Mouse (Mus musculus): ENCODE data around the gene Hist2h2be.
"Not testable (repeated sequence)": the region's sequence is repeated elsewhere in the genome, so short reads cannot be mapped to it uniquely, and the experiment has no call there.

Gene Hist2h2be

DNA sequence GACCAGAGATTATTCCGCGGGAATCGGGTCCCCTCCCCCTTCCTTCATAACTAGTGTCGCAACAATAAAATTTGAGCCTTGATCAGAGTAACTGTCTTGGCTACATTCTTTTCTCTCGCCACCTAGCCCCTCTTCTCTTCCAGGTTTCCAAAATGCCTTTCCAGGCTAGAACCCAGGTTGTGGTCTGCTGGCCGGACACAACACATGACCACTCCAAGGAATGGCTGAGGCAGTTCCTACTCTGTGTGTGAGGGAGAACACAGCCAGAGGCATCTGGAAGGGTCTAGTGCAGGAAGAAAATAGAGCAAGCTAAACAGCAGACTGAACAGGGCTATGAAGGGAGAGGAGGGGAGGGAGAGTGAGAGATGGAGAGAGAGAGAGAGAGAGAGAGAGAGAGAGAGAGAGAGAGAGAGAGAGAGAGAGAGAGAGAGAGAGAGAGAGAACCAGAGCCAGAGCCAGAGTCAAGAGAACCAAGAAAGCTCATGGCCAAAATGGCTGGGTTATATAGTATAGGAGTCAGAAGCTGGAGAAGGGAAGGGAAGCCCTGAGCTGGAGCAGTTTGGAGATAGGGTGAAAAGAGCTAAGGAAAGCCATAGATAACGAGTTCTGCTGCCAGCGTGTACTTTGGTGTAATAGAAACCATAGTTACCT lies 22.2 kb upstream of the Hist2h2be start:
- in situ Hi-C loops (cut with MboI, MseI), result not testable (repeated sequence)

DNA sequence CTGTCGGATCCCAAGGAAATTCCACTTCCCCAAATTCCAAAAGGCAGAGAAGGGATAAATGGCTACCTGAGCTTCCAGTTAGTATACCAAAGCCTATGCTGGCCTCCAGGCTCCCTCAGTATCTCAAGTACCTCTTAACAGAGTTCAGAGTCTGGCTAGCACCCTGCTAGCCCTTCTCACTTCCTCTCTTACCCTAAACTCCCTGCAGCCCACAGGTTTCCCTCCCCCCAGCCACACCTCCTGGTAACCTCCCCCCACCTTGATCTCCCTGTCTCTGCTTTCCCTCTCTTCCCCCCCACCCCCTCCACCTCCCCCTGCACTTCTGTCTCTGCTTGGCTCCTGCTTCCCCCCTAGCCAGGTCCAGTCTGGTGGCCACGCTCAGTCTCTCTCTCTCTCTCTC lies 21.2 kb upstream of the Hist2h2be start:
- in situ Hi-C loops (cut with MboI, MseI), result no loop called here

DNA sequence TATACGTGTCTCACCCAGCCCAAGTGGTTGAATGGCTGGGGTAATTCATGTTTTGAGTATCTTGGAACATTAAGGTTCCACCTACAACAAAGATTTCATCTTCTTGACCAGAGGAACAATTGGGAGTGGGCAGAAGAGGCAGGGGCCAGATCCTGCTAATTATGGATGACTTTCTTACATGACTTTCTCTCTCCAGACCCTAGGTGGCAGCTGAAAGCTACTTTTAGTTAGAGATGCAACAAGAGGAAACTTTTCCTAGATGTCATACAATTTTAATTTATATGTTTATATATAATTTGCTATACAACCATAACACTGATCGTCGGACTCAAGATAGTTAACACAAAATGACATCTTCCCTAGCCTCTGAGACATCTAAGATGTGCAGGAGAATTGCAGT lies 13.1 kb upstream of the Hist2h2be start:
- in situ Hi-C loops (cut with MboI, MseI), result no loop called here

DNA sequence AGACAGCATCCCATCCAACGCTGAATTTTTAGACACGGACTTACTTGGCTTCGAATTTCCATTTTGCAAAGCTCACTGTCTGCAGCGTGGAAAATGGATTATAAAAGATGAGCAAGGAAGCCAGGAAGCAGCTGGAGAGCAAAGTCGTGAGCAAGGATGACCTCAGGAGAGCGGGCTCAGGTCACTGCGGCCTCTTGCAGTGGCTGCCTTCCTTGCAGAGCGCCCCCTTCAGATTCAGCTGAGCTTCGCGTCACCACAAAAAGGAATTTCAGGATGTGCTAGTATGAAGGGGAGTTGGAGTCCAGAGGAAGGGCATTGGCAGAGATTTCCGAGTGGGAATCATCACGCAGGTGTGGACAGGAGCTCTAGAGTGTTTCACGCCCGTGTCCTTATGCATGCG lies 11.7 kb upstream of the Hist2h2be start:
- in situ Hi-C loops (cut with MboI, MseI), result no loop called here

DNA sequence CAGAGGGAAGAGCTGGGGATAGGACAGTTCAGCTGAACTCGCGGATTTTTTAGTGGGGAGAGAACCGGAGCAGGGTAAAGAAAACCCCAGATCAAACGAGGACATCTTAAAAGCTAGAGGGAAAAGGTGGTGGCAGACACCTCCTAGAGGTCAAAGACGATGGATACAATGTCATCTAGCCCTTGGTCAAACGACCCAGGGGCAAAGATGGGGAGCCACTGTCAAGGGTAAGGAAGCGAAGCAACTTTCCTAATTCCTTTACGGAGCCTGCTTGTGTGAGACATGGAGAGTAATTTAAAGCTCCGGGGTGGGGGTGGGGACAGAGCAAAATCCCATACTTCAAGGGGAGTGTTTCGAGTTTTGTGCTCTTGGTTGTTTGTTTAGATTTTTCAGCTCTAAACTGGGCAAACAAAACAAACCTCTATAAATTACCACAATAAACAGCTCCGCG lies 1.7 kb upstream of the Hist2h2be start:
- in situ Hi-C loops (cut with MboI, MseI), result no loop called here

DNA sequence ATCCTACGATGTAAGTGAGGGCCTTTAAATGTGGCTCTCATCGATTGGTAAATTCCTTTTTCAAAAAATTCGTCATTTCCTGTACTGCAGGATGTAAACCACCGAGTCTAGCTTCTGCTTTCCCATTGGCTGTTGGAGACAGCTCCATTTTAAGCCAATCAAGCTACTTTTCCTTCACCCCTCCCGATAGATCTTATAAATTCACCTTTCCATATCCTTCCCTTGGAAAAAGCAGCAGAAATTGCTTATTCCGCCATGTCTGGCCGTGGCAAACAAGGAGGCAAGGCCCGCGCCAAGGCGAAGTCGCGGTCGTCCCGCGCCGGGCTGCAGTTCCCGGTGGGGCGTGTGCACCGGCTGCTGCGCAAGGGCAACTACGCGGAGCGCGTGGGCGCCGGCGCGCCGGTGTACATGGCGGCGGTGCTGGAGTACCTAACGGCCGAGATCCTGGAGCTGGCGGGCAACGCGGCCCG lies 1.2 kb upstream of the Hist2h2be start, which contains the start of the genes Bola1 and Hist2h2ab:
Bola1 (minus strand) TSS at position 49 of the 470 bp plus-strand sequence.
Hist2h2ab (plus strand) TSS at position 205 of the 470 bp plus-strand sequence.
- in situ Hi-C loops (cut with MboI, MseI), result no loop called here

DNA sequence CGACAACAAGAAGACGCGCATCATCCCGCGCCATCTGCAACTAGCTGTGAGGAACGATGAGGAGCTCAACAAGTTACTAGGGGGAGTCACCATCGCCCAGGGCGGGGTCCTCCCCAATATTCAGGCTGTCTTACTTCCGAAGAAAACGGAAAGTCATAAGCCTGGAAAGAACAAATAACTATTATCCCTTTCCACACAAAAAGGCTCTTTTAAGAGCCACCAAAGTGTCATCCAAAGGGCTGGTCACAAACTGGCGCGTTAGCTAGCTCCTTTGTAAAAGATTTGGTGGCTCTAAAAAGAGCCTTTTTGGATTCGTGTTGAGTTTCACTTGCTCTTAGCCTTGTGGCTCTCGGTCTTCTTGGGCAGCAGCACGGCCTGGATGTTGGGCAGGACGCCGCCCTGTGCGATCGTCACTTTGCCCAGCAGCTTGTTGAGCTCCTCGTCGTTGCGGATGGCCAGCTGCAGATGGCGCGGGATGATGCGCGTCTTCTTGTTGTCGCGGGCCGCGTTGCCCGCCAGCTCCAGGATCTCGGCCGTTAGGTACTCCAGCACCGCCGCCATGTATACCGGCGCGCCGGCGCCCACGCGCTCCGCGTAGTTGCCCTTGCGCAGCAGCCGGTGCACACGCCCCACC lies 671 bp upstream of the Hist2h2be start:
- in situ Hi-C loops (cut with MboI, MseI), result not testable (repeated sequence)

DNA sequence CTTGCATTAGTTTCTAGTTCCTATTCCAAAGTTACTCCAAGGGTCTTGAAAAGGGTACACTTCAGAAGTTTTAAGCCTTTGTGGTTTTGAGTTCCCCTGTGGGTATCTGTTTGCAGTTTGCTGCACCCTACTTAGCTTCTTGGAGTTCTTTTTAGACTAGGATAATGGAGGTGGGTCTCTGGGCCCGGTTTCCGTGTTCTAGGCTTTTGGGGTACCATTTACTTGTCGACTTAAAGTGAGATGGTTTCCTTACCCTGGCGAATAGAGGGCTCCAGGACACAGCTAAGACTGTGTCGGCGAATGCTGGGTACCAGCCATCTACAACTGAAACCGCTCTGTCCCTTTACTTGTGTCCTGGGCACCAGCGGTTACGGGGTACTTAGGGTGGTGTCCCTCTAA lies 720 bp downstream of the Hist2h2be start:
- in situ Hi-C loops (cut with MboI, MseI), result no loop called here

DNA sequence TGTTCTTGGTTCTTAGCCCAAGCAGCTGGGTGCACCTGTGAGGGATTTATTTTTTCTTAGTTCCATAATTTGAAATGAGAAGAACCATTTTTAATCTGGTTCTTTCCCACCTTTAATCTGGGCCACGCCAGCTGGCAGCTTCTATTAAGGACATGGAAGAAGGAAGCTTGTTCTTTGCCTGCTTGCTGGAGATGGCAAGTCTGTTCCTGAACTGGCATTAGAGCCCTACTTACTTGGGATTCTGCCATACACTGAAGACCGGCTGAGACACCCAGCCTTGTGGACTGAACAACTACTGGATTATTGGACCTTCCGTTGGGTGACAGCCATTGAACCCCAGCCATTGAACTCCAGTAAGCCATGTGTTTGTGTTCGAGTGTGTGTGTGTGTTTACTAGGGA lies 1.9 kb downstream of the Hist2h2be start:
- in situ Hi-C loops (cut with MboI, MseI), result no loop called here

DNA sequence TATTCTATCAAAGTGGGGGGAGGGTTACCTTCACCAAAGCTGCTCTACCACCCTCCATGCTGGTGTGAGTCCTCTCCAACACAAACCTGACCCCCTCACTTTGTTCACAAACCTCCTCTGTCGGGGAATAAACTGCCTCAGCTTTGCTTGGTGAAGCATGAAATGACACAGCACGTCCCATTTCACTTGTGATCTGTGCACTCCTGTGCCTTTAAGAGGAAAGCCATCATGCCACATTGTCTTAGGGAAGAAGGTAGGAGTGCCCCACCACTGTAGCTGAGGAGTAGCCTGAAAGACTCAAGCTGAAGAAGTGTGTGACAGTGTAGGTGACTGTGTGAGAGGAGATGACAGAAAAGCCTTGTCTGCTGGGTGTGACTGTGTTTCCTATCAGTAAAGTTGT lies 4.5 kb downstream of the Hist2h2be start:
- in situ Hi-C loops (cut with MboI, MseI), result no loop called here

DNA sequence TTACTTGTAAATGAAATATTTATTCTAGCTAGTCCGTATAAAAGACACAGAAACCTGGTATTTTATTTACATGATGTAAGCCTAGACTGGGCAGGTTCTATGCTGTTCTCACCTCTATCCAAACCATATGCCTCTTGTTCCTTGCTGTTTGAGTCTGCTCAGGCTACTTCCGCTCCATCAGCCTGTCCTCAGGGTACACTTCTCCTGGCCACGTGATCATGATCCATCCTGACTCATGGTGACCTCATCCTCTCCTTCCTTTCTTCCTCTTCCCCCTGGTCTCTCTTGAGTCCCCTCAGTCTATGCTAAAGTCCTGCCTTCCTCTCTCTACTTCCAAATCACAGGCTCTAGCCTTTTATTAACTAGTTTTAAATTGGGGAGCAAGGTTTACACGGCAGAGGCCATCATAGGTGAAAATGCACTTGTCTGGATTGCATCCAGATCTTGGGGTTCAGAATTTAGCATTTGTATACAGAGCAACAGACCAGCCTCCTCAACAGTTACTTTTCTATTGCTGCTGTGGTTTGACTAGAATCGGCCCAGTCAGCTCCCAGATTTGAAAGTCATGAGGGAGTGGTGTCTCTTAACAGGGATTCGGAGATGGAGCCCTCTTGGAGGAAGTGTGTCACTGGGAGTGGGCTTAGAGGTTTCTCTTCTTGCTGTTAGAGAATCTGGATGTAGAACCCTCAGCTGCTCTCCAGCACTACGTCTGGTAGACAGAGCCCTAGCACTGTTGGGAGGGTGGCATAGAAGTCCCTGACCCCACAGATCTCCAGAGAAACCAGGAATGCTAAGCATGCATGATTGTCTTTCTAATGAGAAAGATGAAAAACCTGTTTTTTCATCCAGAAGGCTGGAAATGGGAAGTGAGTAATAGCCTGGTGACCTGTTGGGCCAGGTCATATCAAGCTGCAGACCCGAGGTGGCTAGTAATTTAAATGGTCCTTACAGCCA lies 6.1 kb downstream of the Hist2h2be start:
- in situ Hi-C loops (cut with MboI, MseI), result no loop called here

DNA sequence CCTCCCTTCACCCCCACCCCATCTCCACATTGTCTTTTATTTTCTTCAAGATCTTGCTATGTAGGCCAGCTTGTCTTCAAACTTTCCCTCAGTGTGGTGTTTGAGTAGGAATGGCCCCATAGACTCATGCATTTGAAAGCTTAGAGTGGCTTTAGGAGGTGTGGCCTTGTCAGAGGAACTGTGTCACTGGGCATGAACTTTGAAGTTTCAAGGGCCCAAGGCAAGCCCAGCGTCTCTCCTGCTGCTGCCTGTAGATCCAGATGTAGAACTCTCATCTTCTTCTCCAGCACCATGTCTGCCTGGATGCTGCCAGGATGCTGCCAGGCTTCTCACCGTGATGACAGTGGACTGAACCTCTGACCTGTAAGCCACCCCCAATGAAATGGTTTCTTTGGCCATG lies 7.9 kb downstream of the Hist2h2be start:
- in situ Hi-C loops (cut with MboI, MseI), result no loop called here

DNA sequence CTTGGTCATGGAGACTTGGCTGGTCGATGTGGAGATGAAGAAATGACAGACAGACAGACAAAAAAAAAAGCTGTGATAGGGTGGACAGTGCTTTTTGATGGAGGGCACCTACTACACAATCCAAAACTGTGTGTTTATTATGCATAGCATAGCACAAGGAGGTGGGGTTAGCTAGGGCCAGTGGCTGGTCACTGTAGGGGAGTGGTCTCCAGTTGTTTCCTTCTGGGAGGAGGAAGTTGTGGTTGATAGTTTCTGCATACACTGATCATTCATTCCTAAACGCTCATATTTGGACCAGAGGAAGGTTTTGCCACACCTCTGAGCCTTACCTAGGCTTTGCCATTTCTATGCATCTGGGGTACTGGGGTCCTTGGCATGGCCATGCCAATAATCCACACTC lies 9.5 kb downstream of the Hist2h2be start:
- in situ Hi-C loops (cut with MboI, MseI), result no loop called here

DNA sequence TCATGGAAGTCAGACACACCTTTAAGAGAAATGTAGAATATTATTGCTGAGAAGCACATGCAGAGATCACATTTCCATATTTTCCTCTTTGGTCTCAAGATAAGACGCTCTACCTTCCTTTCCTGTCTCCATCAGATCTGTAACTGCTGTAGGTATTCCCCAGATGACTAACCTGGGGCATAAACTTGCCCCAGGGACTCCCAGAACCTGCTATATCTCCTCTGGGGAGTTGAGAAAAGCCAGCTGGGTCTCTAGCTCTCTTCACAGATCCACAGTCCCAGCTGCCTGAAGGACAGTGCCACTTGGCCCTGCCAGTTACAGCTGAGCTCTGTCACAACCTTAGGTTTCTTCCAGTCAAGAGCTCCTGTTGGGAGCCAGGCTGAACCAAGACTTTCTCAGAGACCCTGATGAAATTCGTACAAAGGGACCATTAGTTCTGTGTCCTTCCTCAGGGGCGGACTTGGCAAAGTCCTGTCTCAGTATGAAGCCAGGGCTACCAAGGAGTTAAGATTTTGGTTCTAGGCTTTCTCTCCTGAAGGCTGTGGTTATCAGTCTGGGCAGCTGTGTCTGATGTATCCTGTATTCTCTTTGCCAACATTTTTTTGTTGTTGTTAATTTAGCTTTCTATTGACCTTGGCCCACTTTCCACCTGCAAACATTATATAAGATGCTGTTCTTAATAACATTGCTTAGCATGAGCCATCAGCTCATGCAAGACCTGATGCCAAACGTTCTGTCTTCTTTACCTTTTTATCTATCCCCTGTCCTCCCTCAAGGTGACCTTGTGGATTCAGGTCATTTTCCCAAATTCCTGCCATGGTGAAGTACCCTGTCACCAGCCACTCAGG lies 10.2 kb downstream of the Hist2h2be start:
- in situ Hi-C loops (cut with MboI, MseI), result no loop called here

DNA sequence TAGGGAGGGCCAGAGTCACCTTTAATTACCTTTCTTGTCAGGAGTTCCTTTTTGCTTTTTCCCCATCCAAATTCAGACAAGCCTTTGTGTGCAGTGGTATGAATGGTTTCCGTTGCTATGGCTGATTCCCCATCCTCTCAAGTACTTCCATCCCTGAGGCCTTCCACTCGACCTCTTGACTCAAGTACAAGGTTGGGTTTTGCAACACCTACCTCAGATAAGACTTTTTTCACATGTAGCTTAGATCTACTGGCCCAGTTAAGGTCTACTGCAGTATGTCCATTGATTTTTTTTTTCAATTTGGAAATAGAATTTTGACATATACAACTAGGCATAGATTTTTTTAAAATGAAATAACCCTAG lies 10.8 kb downstream of the Hist2h2be start:
- in situ Hi-C loops (cut with MboI, MseI), result no loop called here

DNA sequence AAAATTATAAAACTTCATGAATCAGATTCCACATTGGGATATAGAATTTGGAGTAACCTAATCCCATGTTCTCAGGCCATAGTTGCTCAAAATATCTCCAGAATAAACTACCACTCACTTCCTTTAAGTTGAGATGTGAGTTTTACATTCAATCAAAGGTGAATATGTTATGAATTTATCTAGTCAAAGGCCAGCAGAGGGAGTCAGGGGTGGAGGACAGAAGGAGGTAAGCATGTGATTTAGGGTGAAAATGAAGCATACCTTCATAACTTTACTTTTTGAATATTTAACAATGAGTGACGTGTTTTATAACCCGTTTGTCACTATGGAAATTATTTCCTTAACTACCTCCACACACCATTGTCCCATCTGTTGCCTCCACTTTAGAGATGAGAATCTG lies 14.0 kb downstream of the Hist2h2be start:
- in situ Hi-C loops (cut with MboI, MseI), result no loop called here

DNA sequence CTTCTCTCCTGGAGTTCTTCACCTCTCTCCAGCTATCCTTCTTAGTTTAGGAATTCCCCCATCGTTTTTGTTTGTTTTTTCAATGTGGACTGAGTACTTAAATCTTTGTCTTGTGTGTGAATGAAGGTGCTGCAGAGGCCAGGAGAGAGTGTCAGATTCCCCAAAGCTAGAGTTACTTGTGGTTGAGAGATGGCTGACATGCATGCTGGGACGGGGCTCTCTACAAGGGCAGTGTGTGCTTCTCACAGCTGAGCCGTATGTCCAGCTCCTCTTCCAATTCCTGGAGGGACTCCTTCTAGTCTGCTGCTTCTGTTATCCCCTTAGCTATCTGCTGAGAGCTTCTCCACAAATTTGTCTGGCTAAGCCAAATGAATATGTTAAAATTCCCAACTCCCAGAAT lies 14.9 kb downstream of the Hist2h2be start:
- in situ Hi-C loops (cut with MboI, MseI), result no loop called here

DNA sequence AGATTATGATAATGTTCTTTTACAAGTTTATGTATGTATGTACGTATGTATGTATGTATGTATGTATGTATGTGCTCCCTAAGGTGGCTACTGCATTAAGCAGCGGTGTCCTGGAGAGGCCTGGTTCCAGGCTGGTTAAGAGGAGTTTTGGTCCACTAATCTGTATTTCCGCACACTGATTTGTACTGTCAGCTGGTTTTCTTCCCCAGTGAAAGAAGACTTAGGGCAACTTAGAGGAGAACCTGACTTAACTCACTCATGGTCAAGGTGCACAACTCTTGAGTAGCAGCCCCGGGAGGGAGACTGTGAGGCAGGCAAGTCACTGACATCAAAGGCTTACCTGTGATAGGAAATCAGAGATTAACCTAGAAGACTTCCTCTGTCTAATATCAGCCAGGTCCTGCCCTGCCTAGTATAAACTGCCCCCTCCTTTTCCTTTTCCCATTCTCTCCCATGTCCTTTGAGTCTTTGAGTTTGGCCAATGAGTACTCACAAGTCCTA lies 16.0 kb downstream of the Hist2h2be start:
- in situ Hi-C loops (cut with MboI, MseI), result no loop called here

DNA sequence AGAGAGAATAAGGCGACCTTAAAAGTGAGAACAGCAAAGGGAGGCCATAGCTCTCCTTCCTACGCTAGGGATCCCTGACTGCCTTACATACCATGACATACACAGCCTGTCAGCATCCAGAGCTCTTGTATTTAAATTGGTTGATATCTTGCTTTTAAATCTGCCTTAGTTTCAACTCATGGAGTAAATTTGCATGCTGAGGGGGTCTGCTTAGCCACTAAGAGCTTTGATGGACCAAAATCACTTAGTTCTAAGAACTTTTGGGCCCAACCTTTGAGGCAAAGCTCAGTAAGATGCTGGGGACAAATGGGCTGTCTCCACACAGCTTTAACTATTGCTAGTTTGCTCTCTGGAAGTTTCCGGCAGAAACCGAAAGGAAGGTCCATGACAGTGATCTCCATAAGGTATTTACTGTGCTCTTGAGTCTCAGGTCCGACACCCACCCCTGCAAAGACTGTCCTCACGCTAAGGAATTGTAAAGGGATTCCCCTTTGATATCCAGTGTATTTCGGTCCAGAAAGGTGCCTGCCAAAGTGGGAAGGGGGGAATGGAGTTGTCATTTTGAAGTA lies 16.5 kb downstream of the Hist2h2be start:
- in situ Hi-C loops (cut with MboI, MseI), result no loop called here

DNA sequence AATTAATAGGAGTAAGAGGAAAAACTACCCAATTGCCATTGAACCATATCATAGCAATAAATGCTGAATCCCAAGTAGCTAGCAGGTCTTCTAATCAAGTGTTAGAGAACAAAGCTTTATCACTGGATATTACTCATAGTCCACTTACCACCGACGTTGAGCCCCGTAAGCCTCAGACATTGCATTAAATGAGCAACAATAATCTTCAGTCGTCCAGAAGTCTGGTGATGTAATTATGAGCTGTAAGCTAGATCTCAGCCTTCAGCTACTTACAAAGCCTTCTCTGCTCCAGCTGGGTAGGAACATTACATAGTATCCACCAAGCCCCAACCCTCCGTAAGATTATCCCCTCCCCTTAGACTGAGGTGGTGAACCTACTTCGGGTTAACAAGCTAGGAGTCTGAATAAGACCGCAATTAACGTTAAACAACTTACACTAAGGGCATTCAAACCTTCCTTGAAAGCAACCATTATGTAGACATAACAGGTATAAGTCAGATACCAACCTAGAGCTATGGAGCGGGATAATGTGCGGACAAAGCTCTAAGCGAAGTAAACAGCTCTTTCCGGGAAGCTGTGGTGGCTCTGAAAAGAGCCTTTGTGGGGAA lies 17.1 kb downstream of the Hist2h2be start:
- in situ Hi-C loops (cut with MboI, MseI), result no loop called here

All from regulatory T cell (primary cell).